Mouse (Mus musculus) heart, embryonic 11.5 days (tissue): ENCODE measurements at regions not wholly inside any gene's neighbourhood (a gene's known extent, or its start where the extent isn't known, plus 50 kb on each side); places are given as distances from the start of the nearest gene placed in this dataset.
A peak's percentile ranks its signal among the peaks of the same experiment; 100 is the strongest.

ENCODE experiments used
- ATAC-seq: fragments of 200-750 bp; cut with Nextera tagmentation; replicated peaks from 2 replicates; pipeline ENCODE4 v1.8.0; 2017; ENCODE audit warnings: moderate library complexity; ENCODE audit not compliant: insufficient number of reproducible peaks, low FRiP score, low TSS enrichment
- H3K27ac ChIP-seq: fragments of 300-500 bp; sonication (generic); 2 replicates; pipeline ENCODE4 v1.5.1; 2014; ENCODE audit warnings: mild to moderate bottlenecking, low read depth, low read length
- H3K27me3 ChIP-seq: fragments of 300-500 bp; sonication (generic); 2 replicates; pipeline ENCODE4 v1.6.1; 2014; ENCODE audit warnings: mild to moderate bottlenecking, low read length, mixed read lengths; ENCODE audit not compliant: control insufficient read depth, insufficient read depth
- H3K36me3 ChIP-seq: fragments of 300-500 bp; sonication (generic); 2 replicates; pipeline ENCODE4 v1.6.1; 2014; ENCODE audit warnings: mild to moderate bottlenecking, low read length, moderate library complexity, mixed read lengths; ENCODE audit not compliant: control insufficient read depth, insufficient read depth
- H3K4me1 ChIP-seq: fragments of 300-500 bp; sonication (generic); 2 replicates; pipeline ENCODE4 v1.6.1; 2014; ENCODE audit warnings: low read length; ENCODE audit not compliant: control insufficient read depth, insufficient read depth
- H3K4me2 ChIP-seq: fragments of 300-500 bp; sonication (generic); 2 replicates; pipeline ENCODE4 v1.6.1; 2014; ENCODE audit warnings: mild to moderate bottlenecking, moderate library complexity
- H3K4me3 ChIP-seq: fragments of 300-500 bp; sonication (generic); 2 replicates; pipeline ENCODE4 v1.5.1; 2014; ENCODE audit warnings: low read depth, low read length
- H3K9ac ChIP-seq: fragments of 300-500 bp; sonication (generic); 2 replicates; pipeline ENCODE4 v1.6.1; 2014; ENCODE audit warnings: mild to moderate bottlenecking, low read depth, low read length, moderate library complexity
- H3K9me3 ChIP-seq: fragments of 300-500 bp; sonication (generic); replicated peaks from 2 replicates; pipeline ENCODE4 v1.6.1; 2016; ENCODE audit warnings: low read length; ENCODE audit not compliant: control insufficient read depth
- WGBS: fragments of 180-500 bp; shearing (Covaris S2); extraction: QIAGEN DNeasy Blood & Tissue Kit; methylation state at CpG from one replicate; pipeline ENCODE4 v1.1.7; 2014; ENCODE audit not compliant: insufficient replicate concordance; 5-methylcytosine and 5-hydroxymethylcytosine counted together

DNA sequence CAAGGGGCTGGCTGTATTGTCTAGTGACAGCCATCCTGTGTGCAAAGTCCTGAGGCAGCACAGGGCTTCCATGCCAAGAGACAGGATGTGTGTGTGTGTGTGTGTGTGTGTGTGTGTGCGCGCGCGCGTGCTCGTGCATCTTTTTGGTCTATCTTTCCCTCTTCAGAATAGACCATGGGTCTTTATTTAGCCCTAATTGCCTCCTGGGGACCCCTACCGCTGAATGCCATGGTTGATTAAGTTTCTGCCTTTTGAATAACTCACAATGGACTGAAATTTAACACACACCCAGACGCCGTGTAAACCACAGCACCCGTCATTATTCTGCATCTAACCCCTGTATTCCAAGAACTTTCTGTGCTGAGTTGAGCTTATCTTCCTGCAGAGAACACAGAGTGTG lies 435.2 kb upstream of the Kcnab2 start:
- Histone ChIP-seq H3K27me3 (peaks cover 2% of the 10 kb centered on the region; the same call in 1 of the 2 replicates), H3K27ac (no peak overlapping the region), H3K4me2 (no peak overlapping the region), H3K4me1 (no peaks in the 10 kb centered on the region), H3K36me3 (no peaks in the 10 kb centered on the region), H3K9ac (no peak overlapping the region), H3K9me3 (no peaks in the 10 kb centered on the region), H3K4me3 (no peak overlapping the region)
- 82% methylated on average over 10 of the region's 10 CpGs for WGBS
- ATAC-seq = no peak

DNA sequence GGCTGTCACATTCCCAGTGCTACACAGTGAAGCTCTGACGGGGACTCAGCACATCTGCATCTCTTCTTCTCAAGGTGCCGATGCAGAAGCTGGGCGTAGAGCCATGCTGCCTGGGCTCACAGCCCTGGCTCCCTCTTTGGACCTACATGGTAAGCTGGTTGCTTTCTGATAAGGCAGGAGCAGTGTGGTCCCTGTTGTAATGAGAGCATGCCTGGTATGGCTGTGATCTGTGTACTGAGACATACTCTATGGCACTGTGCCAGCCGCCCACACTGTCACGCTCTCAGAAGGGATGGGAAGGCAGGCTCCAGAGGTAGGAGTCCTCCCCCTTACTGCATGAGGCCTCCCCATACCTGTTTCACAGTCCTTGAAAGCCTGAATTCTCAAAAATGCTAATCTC lies 430.6 kb upstream of the Kcnab2 start:
- H3K27me3 ChIP-seq = 0 out of 2 replicates have a peak, but pooled peaks cover 3% of the 10 kb centered on the region
- no peaks in the 10 kb centered on the region for H3K36me3 ChIP-seq
- peak; percentile 29; the same call in 1 of the 2 replicates for ATAC-seq
- H3K9ac ChIP-seq = no peak overlapping the region
- H3K4me2 ChIP-seq = no peak overlapping the region
- H3K9me3 ChIP-seq = no peaks in the 10 kb centered on the region
- 60% methylated on average over 5 of the region's 5 CpGs for WGBS
- H3K4me3 ChIP-seq = no peak overlapping the region
- H3K4me1 ChIP-seq = no peaks in the 10 kb centered on the region
- H3K27ac ChIP-seq = no peak overlapping the region

DNA sequence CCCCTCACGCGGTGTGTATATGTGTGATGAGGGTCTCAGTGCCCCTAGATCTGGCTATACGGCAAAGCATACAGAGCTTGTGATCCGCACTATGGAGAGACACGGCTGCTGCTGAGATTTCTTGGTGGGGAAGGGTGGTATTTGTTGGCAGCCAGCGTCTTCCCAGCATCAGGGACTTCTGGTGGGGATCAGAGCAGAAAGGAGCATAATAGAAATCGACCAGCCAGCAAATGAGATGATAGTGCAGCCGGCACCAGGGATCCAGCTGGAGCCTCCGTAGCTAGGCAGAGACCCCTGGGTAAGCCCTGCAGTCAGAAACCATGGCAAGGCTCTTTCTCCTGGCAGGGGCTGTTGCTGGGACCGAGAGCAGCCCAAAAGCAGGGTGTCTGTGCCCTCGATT lies 425.2 kb upstream of the Kcnab2 start:
- no peak for ATAC-seq
- 72% methylated on average over 11 of the region's 11 CpGs for WGBS

DNA sequence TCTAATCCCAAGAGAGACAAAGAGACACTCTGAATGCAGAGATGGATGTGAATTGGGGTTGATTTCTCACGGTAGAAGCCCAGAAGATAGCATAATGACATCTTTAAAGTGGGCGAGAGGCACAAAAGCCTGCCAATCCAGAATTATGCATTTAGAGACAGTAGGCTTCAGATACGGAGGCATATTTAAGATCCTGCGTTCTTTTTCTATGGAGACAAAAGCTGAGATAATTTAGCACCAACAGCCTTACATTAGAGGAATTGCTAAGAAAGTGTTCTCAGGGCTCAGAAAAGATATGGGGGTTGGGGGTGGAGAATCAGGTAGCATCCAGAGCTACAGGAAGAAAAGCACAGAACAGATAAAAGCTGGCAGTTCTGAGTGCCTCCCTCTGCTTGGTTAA lies 422.4 kb upstream of the Kcnab2 start:
- peaks cover 3% of the 10 kb centered on the region; the same call in 1 of the 2 replicates for H3K27me3 ChIP-seq
- no peak overlapping the region for H3K27ac ChIP-seq
- H3K9ac ChIP-seq = no peak overlapping the region
- 68% methylated on average over 4 of the region's 4 CpGs for WGBS
- no peak overlapping the region for H3K4me3 ChIP-seq
- H3K36me3 ChIP-seq = no peaks in the 10 kb centered on the region
- H3K9me3 ChIP-seq = no peaks in the 10 kb centered on the region
- no peak overlapping the region for H3K4me2 ChIP-seq
- no peaks in the 10 kb centered on the region for H3K4me1 ChIP-seq
- no peak for ATAC-seq

More for the DNA sequence above, 425.2 kb upstream of the Kcnab2 start:
- H3K9ac ChIP-seq = no peak overlapping the region
- no peak overlapping the region for H3K27ac ChIP-seq
- H3K27me3 ChIP-seq = 0 out of 2 replicates have a peak, but pooled peaks cover 3% of the 10 kb centered on the region
- H3K4me1 ChIP-seq = no peaks in the 10 kb centered on the region
- no peak overlapping the region for H3K4me2 ChIP-seq
- H3K4me3 ChIP-seq = no peak overlapping the region
- H3K36me3 ChIP-seq = no peaks in the 10 kb centered on the region
- H3K9me3 ChIP-seq = no peaks in the 10 kb centered on the region

DNA sequence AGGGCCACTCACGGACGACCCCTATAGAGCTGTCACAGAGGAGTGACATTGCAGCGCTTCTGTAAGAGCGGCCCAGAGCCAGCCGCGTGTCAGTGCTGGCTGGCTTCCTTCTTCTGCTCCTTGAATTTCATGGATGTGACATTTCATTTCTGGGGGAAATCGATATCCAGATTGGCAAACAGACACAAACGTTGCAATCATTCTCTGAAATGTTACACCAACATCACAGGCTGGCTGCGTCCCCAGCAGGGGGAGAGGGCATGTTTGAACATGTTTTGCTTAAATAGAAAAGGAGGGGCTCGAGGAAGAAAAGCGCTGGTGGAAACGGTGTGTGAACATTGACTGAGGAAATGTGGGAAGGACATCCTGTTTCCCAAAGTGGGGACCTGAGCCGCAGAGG lies 417.4 kb upstream of the Kcnab2 start:
- Histone ChIP-seq H3K27me3 (no peaks in the 10 kb centered on the region; the same call in 1 of the 2 replicates), H3K4me3 (no peak overlapping the region), H3K4me2 (no peak overlapping the region), H3K9ac (no peak overlapping the region), H3K27ac (no peak overlapping the region), H3K9me3 (no peaks in the 10 kb centered on the region), H3K4me1 (no peaks in the 10 kb centered on the region), H3K36me3 (no peaks in the 10 kb centered on the region)
- ATAC-seq = no peak
- 67% methylated on average over 13 of the region's 13 CpGs for WGBS

DNA sequence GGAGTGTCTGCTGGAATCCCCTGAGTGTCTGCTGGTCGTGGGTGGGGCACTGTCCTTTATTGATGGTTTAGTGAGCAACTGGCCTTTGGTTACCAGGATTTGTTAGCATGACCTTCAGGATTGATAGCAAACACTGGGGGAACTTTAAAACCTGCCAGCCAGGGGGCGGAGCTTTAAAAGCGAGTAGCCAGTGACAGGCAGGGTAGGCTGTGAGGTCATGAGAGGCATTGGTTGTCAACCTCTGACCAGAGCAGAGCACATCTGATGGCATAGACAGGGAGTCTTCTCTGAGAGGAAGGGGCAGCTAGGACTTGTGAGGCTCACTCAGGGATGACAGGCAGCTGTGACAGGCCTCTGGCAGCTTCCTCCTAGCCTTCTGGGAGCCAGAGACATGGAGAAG lies 415.3 kb upstream of the Kcnab2 start:
- ATAC-seq = no peak
- no peaks in the 10 kb centered on the region for H3K36me3 ChIP-seq
- H3K9me3 ChIP-seq = no peaks in the 10 kb centered on the region
- H3K27me3 ChIP-seq = no peaks in the 10 kb centered on the region; the same call in 1 of the 2 replicates
- H3K9ac ChIP-seq = no peak overlapping the region
- H3K4me3 ChIP-seq = no peak overlapping the region
- WGBS = 78% methylated on average over 3 of the region's 3 CpGs
- H3K4me2 ChIP-seq = no peak overlapping the region
- no peaks in the 10 kb centered on the region for H3K4me1 ChIP-seq
- H3K27ac ChIP-seq = no peak overlapping the region

DNA sequence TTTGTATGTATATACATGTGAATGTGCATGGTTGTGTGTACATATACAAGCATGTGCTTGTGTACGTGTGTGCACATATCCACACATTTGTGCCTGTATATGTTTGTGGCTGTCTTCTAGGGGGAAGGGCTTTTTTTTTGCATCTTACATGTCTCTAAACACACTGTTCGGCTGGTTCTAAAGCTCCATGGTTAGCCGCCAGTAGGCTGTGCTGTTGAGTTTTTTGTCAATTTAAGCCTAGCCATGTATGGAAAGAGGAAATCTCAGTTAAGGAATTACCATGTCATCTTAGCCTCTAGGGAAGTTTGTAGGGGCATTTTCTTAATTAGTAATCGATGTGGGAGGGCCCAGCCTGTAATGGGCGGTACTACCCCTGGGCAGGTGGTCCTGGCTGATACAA lies 411.5 kb upstream of the Kcnab2 start:
- H3K9me3 ChIP-seq = no peaks in the 10 kb centered on the region
- WGBS = 77% methylated on average over 5 of the region's 5 CpGs
- no peak overlapping the region for H3K27ac ChIP-seq

DNA sequence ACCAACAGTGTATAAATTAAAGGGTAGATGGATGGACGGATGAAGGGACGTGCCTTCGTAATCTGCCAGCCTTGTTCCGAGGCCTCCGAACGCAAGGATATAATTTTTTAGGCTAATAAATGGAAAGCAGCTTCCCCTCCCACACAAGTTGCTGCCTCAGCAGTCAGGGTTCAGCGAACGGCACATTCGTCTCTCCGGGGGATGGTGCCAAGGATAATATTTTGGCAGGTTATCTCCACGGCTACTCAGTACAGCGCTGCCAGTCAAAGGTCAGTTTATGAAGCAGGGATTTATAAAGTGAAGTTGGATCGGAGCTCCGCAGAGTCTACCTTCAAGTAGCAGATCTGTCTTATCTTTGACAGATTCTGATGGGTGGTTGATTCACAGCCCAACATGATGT lies 410.6 kb upstream of the Kcnab2 start:
- WGBS = 61% methylated on average over 14 of the region's 14 CpGs
- H3K4me1 ChIP-seq = no peaks in the 10 kb centered on the region
- H3K36me3 ChIP-seq = no peaks in the 10 kb centered on the region
- ATAC-seq = no peak
- H3K27me3 ChIP-seq = no peaks in the 10 kb centered on the region
- no peak overlapping the region for H3K4me3 ChIP-seq
- no peak overlapping the region for H3K27ac ChIP-seq
- H3K4me2 ChIP-seq = no peak overlapping the region
- H3K9ac ChIP-seq = no peak overlapping the region
- H3K9me3 ChIP-seq = no peaks in the 10 kb centered on the region

More for the DNA sequence above, 411.5 kb upstream of the Kcnab2 start:
- no peak overlapping the region for H3K4me3 ChIP-seq
- H3K4me2 ChIP-seq = no peak overlapping the region
- ATAC-seq = no peak
- H3K9ac ChIP-seq = no peak overlapping the region
- no peaks in the 10 kb centered on the region for H3K4me1 ChIP-seq
- H3K36me3 ChIP-seq = no peaks in the 10 kb centered on the region
- H3K27me3 ChIP-seq = no peaks in the 10 kb centered on the region

DNA sequence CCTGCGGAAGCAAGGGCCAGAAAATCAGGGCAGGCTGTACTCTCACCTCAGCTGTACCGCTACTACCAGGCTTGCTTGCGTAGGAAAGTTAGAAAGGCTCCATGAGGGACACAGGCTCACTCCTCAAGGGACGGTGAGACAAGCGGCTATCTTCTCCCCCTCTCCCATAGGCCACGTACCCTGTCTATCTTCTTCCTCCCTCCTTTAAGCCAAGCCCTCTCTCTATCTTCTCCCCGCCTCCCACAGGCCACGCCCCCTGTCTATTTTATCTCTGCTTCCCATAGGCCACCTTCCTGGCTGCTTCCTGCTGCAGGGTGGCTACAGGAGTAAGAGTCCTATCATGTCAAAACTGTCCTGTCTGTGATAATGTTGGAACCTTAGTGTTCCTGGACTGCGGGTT lies 409.1 kb upstream of the Kcnab2 start:
- peak overlapping the region; percentile 14; the same call in 1 of the 2 replicates for H3K4me3 ChIP-seq
- H3K9ac ChIP-seq = no peak overlapping the region
- H3K4me1 ChIP-seq = no peaks in the 10 kb centered on the region
- H3K27me3 ChIP-seq = no peaks in the 10 kb centered on the region
- H3K27ac ChIP-seq = no peak overlapping the region
- WGBS = 54% methylated on average over 9 of the region's 9 CpGs
- peak overlapping the region; percentile 23; the same call in 1 of the 2 replicates for H3K4me2 ChIP-seq
- no peaks in the 10 kb centered on the region for H3K36me3 ChIP-seq
- H3K9me3 ChIP-seq = peaks cover 2% of the 10 kb centered on the region; the same call in 1 of the 2 replicates
- peak; percentile 89 for ATAC-seq
